Mouse (Mus musculus) frontal cortex, postnatal 14 days (tissue): Measurements from ENCODE around the gene Nfix.

Experiments
- DNase-seq, 2 experiments: peaks; one replicate each; pipeline ENCODE4 v3.0.0; 2022; ENCODE audit warnings: low spot score in 2 of 2

Nfix gene

DNA sequence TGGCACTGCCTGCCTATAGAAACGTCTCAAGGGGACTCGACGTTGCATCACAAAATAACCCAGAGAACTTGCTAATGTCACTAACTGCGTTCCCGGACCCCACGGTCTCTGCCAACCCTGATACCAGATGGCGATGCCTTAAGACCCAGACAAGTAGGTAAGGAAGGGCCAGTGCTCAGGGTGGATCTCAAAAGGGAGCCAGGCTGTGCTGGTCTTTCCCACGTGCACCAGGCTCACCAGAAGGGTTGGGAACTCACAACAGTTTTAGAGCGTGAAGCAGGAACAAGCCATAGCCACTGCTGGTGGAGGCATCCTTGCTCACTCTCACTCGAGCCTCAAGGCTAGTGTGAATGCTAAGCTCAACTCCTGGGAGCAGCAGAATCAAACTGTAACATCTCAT is 32.9 kb downstream of the Nfix start:
- DNase-seq, result no peak

DNA sequence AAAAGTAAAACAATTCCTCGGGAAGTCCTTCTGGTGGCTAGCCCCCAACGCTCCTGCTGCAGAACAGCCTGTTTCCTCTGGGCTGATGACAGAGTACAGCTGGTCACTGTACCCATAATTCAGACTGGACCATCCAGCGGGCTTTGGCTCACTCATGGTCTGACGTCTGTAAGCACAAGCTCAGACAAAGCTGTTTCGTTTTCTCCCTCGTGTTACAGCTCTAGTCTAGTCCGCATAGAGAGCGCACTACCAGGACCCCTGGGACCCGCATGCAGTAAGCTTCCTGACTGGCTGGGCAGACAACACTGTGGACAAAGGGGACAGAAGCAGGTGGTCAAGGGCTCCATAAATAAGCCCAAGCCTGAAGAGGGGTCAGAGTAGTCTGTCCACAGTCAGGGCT is 33.7 kb downstream of the Nfix start:
- no peak for DNase-seq

DNA sequence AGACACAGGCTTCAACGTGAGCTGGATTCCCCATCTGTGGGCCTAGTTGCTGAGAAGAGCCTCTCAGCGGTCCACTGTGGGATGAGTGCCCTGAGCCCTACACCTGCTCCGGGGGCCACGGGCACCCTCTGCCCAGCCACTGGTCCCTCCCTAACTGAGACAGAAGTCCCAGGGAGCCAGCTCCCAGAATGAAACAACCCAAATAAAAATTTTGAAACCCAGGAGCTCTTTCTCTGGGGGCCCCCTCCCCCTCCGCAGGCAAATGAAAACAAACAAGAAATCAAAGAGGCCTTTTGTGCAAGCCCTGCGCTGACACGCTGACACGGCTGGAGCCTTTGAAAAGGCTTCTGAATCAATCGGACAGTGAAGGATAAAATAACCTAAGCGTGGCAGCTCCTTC is 34.5 kb downstream of the Nfix start:
- DNase-seq, result no peak

DNA sequence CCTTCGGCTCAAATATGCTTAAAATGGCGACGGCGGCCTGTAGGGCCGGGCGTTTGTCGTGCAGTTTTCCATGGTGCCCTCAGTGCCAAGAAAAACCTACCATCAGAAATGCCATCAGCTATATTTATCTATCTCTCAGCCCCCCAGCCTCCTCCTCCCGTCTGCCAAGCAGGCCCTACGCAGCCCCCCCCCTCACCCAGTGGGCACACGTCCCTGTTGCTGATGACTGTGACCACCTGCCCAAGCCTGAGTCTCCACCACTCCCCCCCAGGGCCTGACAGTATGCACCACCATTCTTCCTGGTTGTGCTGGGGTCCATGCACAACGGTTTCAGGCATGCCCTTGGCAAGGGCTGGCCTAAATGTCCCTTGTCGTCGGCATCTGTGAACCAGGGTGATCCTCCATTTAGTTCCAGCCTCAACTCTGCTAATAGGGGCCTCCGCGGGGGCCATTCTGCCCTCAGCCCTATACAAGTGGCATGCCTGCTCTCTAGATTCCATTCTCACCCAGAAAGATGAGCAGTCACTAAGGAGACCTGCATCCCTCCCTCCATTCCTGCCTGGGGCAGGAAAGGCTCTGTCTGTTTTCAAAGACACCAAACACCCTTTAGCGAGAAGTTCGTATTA is 35.2 kb downstream of the Nfix start:
- DNase-seq, result no peak

DNA sequence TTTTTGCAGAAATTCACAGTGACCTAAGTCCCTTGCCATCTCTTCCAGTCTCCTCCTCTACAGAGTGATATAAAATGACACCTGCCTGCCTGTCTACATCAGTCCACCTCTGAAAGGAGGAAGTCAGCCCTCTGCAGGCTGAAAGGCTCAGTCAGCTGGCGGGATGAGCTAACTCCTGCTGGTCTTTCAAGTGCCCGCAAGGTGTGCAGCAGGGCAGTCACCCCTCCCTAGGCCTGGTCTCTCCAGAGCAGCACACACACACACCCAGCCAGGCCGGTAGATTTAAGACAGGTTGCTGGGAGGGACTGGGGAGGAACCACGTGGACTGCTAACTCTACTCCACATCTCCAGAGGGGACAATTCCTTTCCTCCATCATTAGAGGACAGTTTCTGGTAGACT is 36.0 kb downstream of the Nfix start:
- no peak for DNase-seq

DNA sequence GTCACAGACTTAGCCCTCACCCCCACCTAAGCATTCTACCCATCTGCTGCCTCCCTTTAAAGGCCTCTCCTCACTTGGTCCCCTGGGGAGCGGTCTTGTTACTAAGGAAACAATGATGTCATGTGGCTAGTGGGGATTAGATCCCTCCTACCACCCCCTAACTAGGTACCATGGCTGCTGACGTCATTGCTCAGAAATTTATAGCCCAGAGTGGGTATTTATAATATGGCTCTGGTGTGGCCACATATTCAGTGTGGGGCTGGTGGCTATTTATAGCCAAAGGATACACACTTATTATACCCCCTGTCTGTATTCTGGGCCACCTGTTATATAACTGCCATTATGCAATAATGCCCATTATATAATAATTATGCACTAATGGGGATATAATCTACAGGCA is 39.2 kb downstream of the Nfix start:
- no peak for DNase-seq

DNA sequence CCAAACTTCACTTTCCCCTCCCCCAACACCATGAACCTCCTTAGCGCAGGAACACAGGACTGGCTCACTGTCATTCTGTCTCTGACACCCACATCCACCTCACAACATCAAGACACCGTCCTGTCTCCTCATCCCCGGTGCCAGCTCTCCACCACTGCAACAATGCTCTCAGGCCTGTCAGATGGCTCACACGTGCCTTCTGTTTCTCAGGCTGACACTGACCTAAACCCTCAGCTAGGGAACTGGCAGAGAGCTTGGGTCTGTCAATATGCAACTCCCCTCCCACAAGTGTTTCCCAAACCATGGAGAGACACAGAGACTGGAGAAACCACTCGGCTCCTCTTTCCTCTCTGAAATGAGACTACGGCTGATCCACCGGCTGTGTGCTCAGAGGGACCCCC is 39.7 kb downstream of the Nfix start:
- no peak for DNase-seq

DNA sequence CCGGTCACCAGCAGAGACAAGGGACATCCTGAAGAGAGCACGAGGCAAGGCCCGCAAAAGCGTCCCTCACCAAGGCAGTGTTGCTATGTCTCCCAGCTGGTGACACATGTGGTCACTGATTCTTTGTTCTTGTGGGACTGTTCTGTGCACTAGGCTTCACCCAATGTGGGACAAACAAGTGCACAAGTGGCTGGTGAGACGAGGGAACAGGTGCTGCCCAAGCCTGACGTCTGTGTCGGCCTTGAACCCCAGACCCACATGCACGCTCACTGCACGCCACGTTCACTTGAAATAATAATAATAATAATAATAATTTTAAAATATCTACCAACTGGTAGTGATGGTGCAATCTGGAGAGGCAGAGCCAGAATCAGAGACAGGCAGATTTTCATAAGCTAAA is 40.4 kb downstream of the Nfix start:
- no peak for DNase-seq

DNA sequence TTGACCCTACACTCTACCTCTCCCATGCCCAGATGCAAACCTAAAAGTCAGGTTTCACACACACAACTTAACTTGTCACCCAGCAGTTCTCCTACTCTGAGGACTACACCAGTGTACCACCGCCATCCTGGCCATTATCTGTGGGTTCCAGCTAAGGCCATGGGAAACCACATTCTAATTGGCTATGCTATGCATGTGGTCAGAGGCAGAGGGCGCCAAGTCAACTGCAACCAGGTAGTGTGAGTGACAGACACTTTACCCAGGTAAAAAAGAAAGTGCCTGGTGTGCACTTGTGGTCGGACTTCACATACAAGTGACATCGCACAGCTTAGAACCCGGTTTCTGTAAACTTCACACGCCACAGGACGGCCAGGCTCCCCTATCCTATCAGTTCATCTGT is 41.0 kb downstream of the Nfix start:
- DNase-seq, result no peak

DNA sequence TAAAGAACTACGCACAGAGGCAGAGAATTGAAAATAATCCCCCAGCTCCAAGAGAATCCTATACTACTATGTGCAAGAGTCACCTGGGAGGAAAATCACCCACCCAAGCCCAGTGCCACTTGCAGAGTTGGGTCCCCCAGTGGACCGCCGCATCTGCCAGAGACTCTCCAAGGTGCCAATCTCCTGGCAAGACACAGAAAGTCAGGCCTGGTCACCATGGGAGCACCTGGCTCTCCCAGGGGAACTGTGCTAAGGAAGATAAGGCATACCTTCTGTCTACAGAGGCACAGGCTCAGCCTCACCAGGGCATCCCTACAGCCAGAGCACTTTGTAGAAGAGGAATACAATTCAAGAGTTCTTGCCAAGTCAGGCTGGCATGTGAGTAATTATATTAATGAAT is 41.8 kb downstream of the Nfix start:
- no peak for DNase-seq

DNA sequence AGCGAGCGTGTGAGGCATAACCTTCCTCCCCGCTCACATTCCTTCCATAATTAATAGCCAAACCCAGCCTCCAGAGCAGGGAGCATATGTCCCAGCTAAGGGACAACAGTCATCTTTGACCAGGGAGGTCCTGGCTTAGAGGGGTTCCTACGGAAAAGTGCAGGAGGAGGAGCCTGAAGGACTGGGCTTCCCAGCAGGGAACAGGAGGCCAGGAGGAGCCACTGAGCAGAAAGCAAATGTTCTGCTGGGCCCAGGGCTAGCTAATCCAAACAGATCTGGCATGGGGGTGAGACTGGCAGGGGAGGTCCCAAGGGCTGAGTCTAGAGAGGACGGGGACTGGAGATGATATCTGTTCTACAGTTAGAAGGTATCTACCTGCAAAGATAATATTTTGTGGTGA is 42.6 kb downstream of the Nfix start:
- no peak for DNase-seq

DNA sequence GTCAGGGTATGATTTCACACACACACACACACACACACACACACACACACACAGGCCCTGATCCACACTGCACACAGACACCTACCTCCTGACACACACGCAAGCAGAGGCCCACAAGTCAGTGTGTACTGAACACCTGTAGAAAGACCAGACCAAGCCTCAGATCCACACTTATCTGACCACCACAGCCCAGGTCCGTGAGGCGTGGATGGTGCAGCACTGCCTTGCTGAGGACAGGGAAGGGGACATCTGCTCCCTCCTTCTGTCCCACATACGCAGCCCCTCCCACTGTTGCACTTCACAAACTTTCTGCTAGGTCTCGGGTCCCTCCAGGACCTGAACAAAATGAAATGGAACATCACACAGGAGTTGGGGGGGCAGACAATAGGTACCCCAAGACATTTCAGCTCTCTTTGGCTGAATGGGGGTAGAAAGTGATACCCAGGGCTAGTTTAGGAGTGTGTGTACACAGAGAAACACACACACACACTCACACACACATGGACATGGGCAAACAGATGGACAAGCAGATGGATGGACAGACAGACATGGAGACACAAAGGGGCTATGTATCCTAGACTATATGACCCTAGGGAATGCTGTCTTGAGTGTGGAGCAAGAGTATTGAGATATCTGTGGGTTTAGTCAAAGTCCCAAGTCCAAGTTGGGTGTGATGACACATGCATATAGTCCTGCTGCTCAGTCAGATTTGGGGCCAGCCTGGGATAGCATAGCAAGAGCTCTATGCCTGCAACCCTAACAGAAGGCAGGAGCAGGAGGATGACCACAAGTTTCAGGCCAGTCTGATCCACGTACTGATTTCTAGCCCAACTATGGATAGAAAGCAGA is 47.2 kb downstream of the Nfix start:
- no peak for DNase-seq

DNA sequence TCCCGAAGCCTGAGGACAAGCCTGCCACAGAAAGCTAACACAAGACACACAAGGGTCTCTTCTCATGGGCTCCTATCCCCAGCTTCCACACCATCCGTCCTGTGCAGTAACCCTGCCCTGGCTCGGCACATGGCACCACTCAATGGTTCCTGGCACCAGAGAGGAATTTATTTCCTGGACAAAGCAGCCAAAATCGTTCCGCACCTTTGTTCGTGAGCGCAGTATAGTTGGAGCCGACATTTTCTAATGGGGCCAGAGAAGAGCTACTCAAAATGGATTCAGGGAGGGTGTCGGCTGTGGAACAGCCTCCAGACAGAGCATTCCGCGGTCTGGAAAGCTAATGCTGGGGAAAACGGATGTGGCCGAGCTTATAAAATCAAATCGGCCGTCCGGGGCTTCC is 50.6 kb downstream of the Nfix start:
- DNase-seq, result no peak

DNA sequence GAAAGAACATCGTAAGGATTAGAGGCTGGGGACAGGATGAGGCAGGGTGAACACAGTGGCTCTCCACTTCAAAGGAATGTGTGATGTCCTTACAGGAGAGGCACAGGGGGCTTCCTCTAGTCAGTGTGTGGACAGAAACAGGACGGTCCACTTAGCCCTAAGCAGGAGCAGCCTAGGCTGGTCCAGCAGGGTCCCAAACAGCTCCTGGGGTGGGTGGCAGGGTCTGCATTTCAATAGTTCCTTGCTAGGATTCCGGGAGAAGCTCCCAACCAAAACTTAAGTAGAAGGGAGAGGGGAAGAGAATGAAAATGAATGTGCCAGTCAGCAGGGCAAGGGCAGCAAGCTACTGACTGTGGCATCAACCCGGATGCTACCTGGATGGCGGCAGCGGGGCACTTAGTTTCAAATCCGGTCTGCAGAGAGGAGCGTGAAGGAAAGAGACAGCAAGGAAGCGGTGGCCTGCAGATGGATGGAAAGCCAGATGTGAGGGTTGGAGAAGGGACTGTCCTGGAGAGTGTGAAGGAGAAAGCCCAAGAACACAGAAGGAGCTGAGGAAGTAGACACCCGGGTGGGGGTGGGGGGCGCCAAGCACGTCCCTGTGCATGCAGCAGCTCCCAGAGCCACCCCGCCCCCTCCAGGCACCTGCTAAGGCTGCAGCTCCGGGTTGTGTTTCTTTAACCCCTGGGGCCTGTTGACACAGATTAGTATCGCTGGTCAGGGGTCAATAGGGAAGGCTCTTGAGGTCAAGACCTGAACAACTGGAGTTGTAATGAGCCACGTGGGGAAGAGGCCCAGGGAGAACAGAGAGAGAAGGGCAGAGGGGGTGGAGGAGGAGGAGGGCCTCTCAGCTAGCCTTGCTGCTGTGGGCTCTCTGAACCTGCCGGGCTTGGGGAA is 54.9 kb downstream of the Nfix start:
- DNase-seq, result no peak

DNA sequence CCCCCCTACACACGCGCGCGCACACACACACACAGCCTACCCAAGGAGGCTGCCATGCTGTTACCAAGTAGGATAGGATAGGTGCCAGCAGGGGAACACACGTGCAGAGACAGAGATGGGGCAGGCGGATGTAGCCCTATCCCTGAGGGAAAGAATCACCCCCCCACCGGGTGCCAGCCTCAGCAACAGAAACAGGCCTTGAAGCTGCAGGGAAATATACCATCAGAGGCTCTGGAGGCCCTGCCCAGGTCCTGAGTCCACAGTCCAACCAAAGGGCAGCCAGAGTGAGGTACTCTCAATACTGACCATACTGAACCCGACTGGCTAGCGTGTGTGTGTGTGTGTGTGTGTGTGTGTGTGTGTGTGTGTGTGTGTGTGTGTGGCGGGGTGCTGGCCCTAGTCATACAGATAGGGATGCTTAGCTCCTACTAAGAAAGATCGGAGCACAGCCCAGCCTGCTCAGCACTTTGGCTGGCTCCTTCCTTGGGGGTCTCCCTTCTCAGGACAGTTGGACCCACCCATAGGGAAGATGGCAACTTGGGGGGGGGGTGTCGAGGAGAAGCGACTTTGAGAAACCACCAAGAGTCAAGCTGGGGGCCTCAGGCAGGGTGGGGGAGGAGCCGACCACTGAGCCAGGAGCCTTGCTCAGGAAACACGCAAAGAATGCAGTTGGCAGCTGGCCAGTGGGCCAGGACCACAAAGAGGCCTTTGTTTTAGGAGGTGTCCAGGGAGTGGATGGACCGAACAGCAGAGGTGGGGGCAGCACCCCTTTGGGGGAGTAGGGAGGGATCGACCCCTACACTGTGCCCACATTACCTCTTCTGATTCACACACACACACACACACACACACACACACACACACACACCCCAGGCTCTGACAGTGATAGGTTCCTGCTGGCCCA is 56.4 kb downstream of the Nfix start:
- DNase-seq, result no peak

DNA sequence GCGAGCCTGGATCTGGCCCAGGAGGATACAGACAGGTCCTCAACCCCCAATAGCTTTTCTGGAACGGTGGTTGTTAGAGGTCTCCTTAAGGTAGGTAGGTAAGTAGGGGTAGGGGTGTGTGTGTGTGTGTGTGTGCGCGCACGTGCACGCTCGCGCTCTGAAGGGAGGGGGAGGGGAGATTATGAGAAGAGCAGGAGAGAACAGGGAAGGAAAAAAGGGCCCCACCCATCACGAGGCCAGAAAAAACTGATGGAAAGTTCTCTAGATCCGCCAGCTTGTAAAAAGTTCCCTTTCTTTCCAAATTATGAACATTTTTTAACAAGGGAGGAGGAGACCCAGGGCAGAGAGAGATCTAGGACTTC is 57.1 kb downstream of the Nfix start:
- no peak for DNase-seq

DNA sequence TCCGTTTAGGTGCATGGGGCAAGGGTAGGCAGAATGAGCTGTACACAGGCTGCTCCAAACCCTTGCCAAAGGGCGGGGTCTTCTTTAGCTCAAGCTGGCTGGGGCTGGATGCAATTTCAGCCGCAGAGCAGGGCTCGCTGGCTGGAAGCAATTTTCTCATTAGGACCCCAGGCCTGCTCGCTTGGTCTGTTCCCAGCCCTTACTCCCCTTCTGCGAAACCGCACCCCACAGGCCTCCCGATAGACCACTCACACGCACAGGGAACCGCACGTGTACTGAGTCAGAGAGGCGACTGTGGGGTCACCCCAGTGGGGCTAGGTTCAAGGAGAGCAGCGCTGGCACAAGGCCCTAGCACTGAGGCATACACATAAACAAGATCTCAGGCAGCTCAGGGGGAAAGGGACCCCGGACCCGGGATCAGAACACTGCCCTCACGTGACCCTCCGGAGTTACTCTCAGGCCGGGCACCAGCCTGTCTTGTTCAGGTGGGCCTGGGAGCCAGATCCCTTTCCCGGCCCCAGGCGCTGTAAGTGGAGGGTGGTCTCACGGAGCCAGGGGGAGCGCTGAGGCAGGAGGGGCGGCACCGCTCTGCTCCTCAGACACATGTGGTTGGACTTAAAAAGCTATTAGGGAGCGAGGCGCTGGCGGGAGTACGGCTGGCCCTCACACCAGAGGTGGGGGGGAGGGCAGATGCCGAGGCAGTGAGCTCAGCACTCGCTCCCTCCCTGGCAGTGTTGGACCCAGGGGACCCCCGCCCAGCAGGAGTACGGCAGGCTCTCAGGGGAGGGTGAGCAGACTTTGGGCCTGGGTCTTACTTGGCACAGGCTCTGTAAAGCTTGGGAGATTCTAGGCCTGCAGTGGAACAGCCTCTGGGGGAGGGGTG is 57.7 kb downstream of the Nfix start:
- DNase-seq, result no peak

DNA sequence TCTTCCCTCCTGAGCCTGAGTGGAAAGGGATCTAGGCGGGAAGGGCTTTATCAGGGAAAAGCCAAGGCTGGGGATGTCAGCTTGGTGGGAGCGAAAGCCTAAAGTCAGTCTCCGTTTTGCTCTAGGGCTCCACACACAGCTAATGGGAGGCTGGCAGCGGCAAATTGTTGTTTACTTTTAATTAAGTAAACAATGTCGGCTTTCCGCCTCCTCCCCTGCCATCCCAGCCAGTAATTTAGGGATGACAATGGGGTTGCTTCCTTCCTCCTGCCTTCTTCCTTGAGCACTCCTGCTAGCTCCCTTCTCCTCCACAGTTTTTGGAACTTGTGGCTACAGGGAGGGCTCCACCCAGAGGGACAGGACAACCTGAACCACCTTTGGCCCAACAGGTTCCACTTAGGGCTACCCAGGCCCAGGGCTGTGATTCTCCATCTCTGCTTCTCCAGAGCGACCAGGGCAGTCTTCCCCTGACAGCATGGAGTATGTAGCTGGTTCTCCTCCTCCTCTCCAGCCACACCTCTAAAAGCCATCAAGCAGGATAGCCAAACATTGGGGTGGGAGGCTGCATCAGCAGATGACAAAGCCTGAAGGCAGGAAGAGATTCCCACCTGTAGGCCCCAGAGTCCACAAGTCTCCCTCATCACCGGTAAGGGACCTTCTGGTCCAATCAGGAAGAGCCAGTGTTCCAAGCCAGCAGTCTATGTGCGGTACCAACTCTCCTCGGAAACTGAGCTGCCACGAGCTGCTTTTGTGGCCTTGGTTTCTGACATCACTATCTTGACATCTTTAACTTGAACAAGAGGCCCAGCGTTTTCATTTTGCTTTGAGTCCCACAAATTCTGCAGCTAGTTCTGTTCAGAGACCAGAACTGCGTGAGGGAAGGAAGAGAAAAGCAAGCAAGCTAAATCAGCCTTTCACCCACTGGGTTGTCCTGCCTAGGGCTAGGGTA is 59.0 kb downstream of the Nfix start:
- DNase-seq, result no peak

DNA sequence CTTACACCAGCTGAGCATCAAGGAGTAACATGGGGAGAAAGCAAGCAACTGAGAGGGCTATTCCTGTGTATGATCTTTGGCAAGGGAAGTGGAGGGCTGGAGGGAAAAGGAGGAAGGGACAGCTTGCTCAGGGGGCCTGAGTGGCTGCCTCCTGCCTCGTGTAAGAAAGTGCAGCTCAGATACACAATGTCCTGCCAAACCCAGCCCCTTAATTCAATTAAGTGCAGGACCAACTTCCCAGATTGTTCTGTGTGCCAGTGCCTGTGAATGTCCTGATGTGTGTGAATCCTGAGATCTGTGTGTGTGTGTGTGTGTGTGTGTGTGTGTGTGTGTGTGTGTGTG is 60.8 kb downstream of the Nfix start:
- DNase-seq, result no peak
